In the genomic region with DNA sequence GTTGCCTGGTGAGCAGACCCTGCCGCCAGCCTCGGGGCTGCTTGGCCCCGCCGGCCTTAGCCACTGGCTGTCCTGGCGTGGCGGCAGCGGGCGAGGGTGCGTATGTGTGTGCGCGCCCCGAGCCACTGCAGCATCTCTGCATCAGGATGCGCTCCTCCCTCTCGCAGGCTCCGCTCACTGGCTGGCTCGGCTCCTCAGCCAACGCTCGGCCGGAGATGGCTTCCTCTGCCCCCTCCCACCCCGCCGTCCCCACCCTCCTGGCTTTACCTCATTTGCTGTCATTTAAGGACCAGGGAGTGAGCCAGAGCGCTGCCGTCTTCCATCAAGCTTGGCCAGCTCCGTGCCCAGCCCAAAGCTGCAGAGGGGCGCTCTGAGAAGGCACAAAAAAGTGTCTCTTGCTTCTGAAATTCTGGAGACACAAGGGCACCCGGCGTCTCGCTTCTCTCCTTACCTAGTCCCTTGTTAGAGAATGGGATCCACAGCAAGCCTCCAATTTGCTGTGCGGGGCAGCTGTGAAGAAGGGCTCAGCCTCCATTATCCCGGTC, we compare ENCODE assay signal across 7 mouse cellular contexts. TPM values are rescaled to one million over a fixed set of nuclear protein-coding genes. Genes with fewer than 3 reads are reported as not detected.
DNase-seq lines count a peak whose midpoint lies in the region; ATAC-seq lines count a peak whose summit lies in the region.

Gene Cntn2 (minus strand): TSS at position 495 of the 545 bp plus-strand sequence.

- ATAC-seq in hindbrain, embryonic 11.5 days (ENCODE audit: low FRiP score) = peak; percentile 75
- no peak for ATAC-seq in activated CD4-positive, CD25-positive, alpha-beta regulatory T cell, adult 4 months

- peak within 1 kb of the TSS; percentile 75 for H3K27ac ChIP-seq in hindbrain, embryonic 11.5 days (ENCODE audit: low read depth, low read length)
- H3K27ac ChIP-seq in limb, embryonic 10.5 days = no peak within 1 kb of the TSS

- DNase-seq in brain, adult 2 months (ENCODE audit: low read depth, low spot score) = peak; percentile 98
- peak; percentile 85 for DNase-seq in cerebellum, adult 9-10 months
- peak; percentile 71 for DNase-seq in hindbrain, embryonic 11.5 days (ENCODE audit: low spot score)
- DNase-seq in limb, embryonic 10.5 days (ENCODE audit: low spot score) = peak; percentile 61
- DNase-seq in right cerebral cortex, postnatal 25 days = peak; percentile 82
- DNase-seq in adrenal gland, postnatal 25 days = no peak

- H3K4me1 ChIP-seq in hindbrain, embryonic 11.5 days (replicated peaks; ENCODE audit: control insufficient read depth, insufficient read depth, low read length) = peaks cover 5% of the 10 kb centered on the region; the same call in 1 of the 2 replicates
- peaks cover 36% of the 10 kb centered on the region for H3K4me1 ChIP-seq in limb, embryonic 10.5 days

- peak within 1 kb of the TSS; percentile 71 for H3K9ac ChIP-seq in hindbrain, embryonic 11.5 days (ENCODE audit: low read depth, low read length)

- H3K4me2 ChIP-seq in hindbrain, embryonic 11.5 days (replicated peaks; ENCODE audit: low read depth, low read length) = peak within 1 kb of the TSS; percentile 56

- H3K27me3 ChIP-seq in hindbrain, embryonic 11.5 days (ENCODE audit: control insufficient read depth, insufficient read depth, low read length) = peaks cover 26% of the 10 kb centered on the region
- H3K27me3 ChIP-seq in limb, embryonic 10.5 days (ENCODE audit: low read depth, poor library complexity, severe bottlenecking) = peaks cover 90% of the 10 kb centered on the region

- no peaks in the 10 kb centered on the region for H3K36me3 ChIP-seq in hindbrain, embryonic 11.5 days (ENCODE audit: control insufficient read depth, insufficient read depth, low read length)
- no peaks in the 10 kb centered on the region for H3K36me3 ChIP-seq in limb, embryonic 10.5 days

- no peaks in the 10 kb centered on the region for H3K9me3 ChIP-seq in hindbrain, embryonic 11.5 days (ENCODE audit: control insufficient read depth, low read length)
- H3K9me3 ChIP-seq in limb, embryonic 10.5 days (replicated peaks) = no peaks in the 10 kb centered on the region

- peak within 1 kb of the TSS; percentile 42 for H3K4me3 ChIP-seq in hindbrain, embryonic 11.5 days (ENCODE audit: low read depth, low read length)
- peak within 1 kb of the TSS; percentile 45 for H3K4me3 ChIP-seq in limb, embryonic 10.5 days

- 1% methylated on average over 30 of the region's 30 CpGs for WGBS in hindbrain, embryonic 11.5 days
- under 1% methylated on average over 30 of the region's 30 CpGs for WGBS in limb, embryonic 10.5 days

RNA-seq across cellular contexts. Expression of gene Cntn2, which starts in this region (rescaled TPM):
- 45.9 and 68.9 TPM in 2 replicates for polyA plus RNA-seq in hindbrain, embryonic 11.5 days (2014; fragmentation: Nextera tagmentation; extraction: Ambion mirVana)
- polyA plus RNA-seq in limb, embryonic 10.5 days (2016; fragmentation: Nextera tagmentation; extraction: Ambion mirVana) = 0.94 and 1.3 TPM in 2 replicates
- not detected for polyA plus RNA-seq in activated CD4-positive, CD25-positive, alpha-beta regulatory T cell, adult 4 months (2017; shearing (Covaris generic))
- total RNA-seq in adrenal gland, postnatal 25 days (2021) = not detected in 2 replicates

Comparison
In these comparisons a context has a peak if more than half of its experiments do, and no peak if none do; other contexts are left out.
1. RNA of gene Cntn2 (polyA plus RNA-seq): 45.9 to 68.9 TPM in hindbrain, embryonic 11.5 days; 0.94 to 1.3 TPM in limb, embryonic 10.5 days and not detected in activated CD4-positive, CD25-positive, alpha-beta regulatory T cell, adult 4 months; every median in the first group is over 10 times any median in the second.